ENCODE assay signal across 8 mouse cellular contexts in genomic region chr17:35090166-35090932, GRCm38 (mm10). TPM values are rescaled to one million over a fixed set of nuclear protein-coding genes. Genes with fewer than 3 reads are reported as not detected.
DNase-seq lines count a peak whose midpoint lies in the region; ATAC-seq and TF ChIP-seq lines count a peak whose summit lies in the region.

No protein-coding gene starts in this region.

- ATAC-seq in G1E (ENCODE audit: extremely low read depth, insufficient number of reproducible peaks, low FRiP score, poor library complexity, severe bottlenecking): no peak
- ATAC-seq in heart, embryonic 16.5 days (replicated peaks; ENCODE audit: extremely low read depth, insufficient read depth, low FRiP score): no peak
- ATAC-seq in lung, postnatal 0 days: no peak
- no peak for ATAC-seq in inflammation-experienced regulatory T-cells, adult 6 months

- H3K9me3 ChIP-seq in G1E (replicated peaks): no peaks in the 10 kb centered on the region
- no peaks in the 10 kb centered on the region for H3K9me3 ChIP-seq in heart, embryonic 16.5 days (replicated peaks; ENCODE audit: control insufficient read depth, low read length)
- no peaks in the 10 kb centered on the region for H3K9me3 ChIP-seq in lung, postnatal 0 days (ENCODE audit: low read length)

- 54% methylated on average over 8 of the region's 8 CpGs for WGBS in heart, embryonic 16.5 days
- WGBS in lung, postnatal 0 days: 56% methylated on average over 8 of the region's 8 CpGs

- no peak for TF ChIP-seq EP300 in lung, postnatal 0 days (IDR thresholded peaks at IDR 0.05)

- peaks cover 53% of the 10 kb centered on the region for H3K36me3 ChIP-seq in G1E (replicated peaks)
- peaks cover 14% of the 10 kb centered on the region; the same call in 1 of the 2 replicates for H3K36me3 ChIP-seq in heart, embryonic 16.5 days (ENCODE audit: control insufficient read depth, insufficient read depth)
- H3K36me3 ChIP-seq in lung, postnatal 0 days (ENCODE audit: insufficient read depth, low read length): peaks cover 14% of the 10 kb centered on the region; the same call in 1 of the 2 replicates

- H3K4me1 ChIP-seq in G1E (ENCODE audit: insufficient read depth, low read depth, low read length): peaks cover 61% of the 10 kb centered on the region
- H3K4me1 ChIP-seq in cortical plate, adult 2 months (ENCODE audit: control insufficient read depth, insufficient read depth, low read length): no peaks in the 10 kb centered on the region; the same call in 1 of the 2 replicates
- H3K4me1 ChIP-seq in heart, embryonic 16.5 days (ENCODE audit: control insufficient read depth, insufficient read depth, low read length): peaks cover 9% of the 10 kb centered on the region
- H3K4me1 ChIP-seq in lung, postnatal 0 days (ENCODE audit: insufficient read depth, low read depth, low read length): no peaks in the 10 kb centered on the region

- H3K27me3 ChIP-seq in G1E (ENCODE audit: insufficient read depth, low read length): no peaks in the 10 kb centered on the region
- no peaks in the 10 kb centered on the region for H3K27me3 ChIP-seq in heart, embryonic 16.5 days (ENCODE audit: control insufficient read depth, insufficient read depth, low read length)
- no peaks in the 10 kb centered on the region for H3K27me3 ChIP-seq in lung, postnatal 0 days (replicated peaks; ENCODE audit: insufficient read depth, low read length)

- no peak for TF ChIP-seq CTCF in G1E (IDR thresholded peaks at IDR 0.05; ENCODE audit: low read depth, low read length)
- TF ChIP-seq CTCF in cortical plate, adult 2 months (IDR thresholded peaks at IDR 0.05; ENCODE audit: extremely low read depth, insufficient read depth, low read length): no peak
- TF ChIP-seq CTCF in lung, postnatal 0 days (IDR thresholded peaks at IDR 0.05): no peak

- DNase-seq in 3T3-L1 (ENCODE audit: low read depth, low spot score): peak; percentile 70
- no peak for DNase-seq in G1E (ENCODE audit: low spot score)
- DNase-seq in lung, postnatal 0 days (ENCODE audit: low spot score): no peak
- no peak for DNase-seq in left cerebral cortex, postnatal 25 days (ENCODE audit: low spot score in 2 of 2)
- no peak for DNase-seq in right cerebral cortex, postnatal 4 days

- intact Hi-C loops in left cerebral cortex, postnatal 25 days (cut with DNase I): no loop called here

- H3K9ac ChIP-seq in heart, embryonic 16.5 days (ENCODE audit: low read length): peak overlapping the region; percentile 94
- peak overlapping the region; percentile 89; the same call in 1 of the 2 replicates for H3K9ac ChIP-seq in lung, postnatal 0 days (replicated peaks; ENCODE audit: low read depth)

- H3K4me2 ChIP-seq in heart, embryonic 16.5 days (ENCODE audit: low read depth, low read length): peak overlapping the region; percentile 86
- peak overlapping the region; percentile 59 for H3K4me2 ChIP-seq in lung, postnatal 0 days (replicated peaks; ENCODE audit: low read depth, low read length)

- peak overlapping the region; percentile 81 for H3K4me3 ChIP-seq in G1E (ENCODE audit: low read depth, low read length)
- H3K4me3 ChIP-seq in cortical plate, adult 2 months (ENCODE audit: insufficient read depth, low read length): peak overlapping the region; percentile 62
- H3K4me3 ChIP-seq in heart, embryonic 16.5 days (ENCODE audit: low read length): peak overlapping the region; percentile 78
- peak overlapping the region; percentile 72 for H3K4me3 ChIP-seq in lung, postnatal 0 days (ENCODE audit: low read depth, low read length)

- H3K27ac ChIP-seq in cortical plate, adult 2 months (ENCODE audit: insufficient read depth, low read length): no peak overlapping the region
- peak overlapping the region; percentile 98 for H3K27ac ChIP-seq in heart, embryonic 16.5 days (ENCODE audit: low read length)
- H3K27ac ChIP-seq in lung, postnatal 0 days (ENCODE audit: low read length): 0 out of 2 replicates have a peak overlapping the region, but pooled peaks have one; percentile 99

- no peak for TF ChIP-seq POLR2A in cortical plate, adult 2 months (IDR thresholded peaks at IDR 0.05; ENCODE audit: extremely low read depth, insufficient read depth, low read length)

RNA-seq across cellular contexts. Expression of gene Abhd16a, which starts 1.3 kb away (rescaled TPM):
- total RNA-seq in G1E (2014; fragmentation: Nextera tagmentation): 28.9 and 32.3 TPM in 2 replicates
- 35.6 and 50.0 TPM in 2 replicates for total RNA-seq in G1E (2017)
- polyA plus RNA-seq in G1E (2012): 80.6 and 97.0 TPM in 2 replicates
- 147 and 159 TPM in 2 replicates for polyA plus RNA-seq in cortical plate, adult 2 months (2012; rRNA removed)
- 80.9 and 83.3 TPM in 2 replicates for polyA plus RNA-seq in heart, embryonic 16.5 days (2015; fragmentation: Nextera tagmentation; extraction: Ambion mirVana)
- 104 and 111 TPM in 2 replicates for polyA plus RNA-seq in lung, postnatal 0 days (2015; fragmentation: Nextera tagmentation; extraction: Ambion mirVana)
- 10 to 100 TPM; 22.3 to 26.3 (median 25.6) TPM for polyA plus RNA-seq in inflammation-experienced regulatory T-cells, adult 6 months (2017; shearing (Covaris generic))
- 100 to 1,000 TPM; 107 to 109 TPM for total RNA-seq in left cerebral cortex, postnatal 25 days (2021)

RNA-seq across cellular contexts. Expression of gene Ly6g6f, which starts 4.9 kb away (rescaled TPM):
- total RNA-seq in G1E (2014; fragmentation: Nextera tagmentation) (not detected in 2 replicates), G1E (2017) (0.23 and 0.27 TPM in 2 replicates)
- polyA plus RNA-seq in G1E (2012): 0.10 and 0.24 TPM in 2 replicates
- polyA plus RNA-seq in cortical plate, adult 2 months (2012; rRNA removed): 0.44 and 1.1 TPM in 2 replicates
- polyA plus RNA-seq in heart, embryonic 16.5 days (2015; fragmentation: Nextera tagmentation; extraction: Ambion mirVana): 0.29 and 0.39 TPM in 2 replicates
- 0.71 and 0.74 TPM in 2 replicates for polyA plus RNA-seq in lung, postnatal 0 days (2015; fragmentation: Nextera tagmentation; extraction: Ambion mirVana)
- not detected for polyA plus RNA-seq in inflammation-experienced regulatory T-cells, adult 6 months (2017; shearing (Covaris generic))
- total RNA-seq in left cerebral cortex, postnatal 25 days (2021): not detected

RNA-seq across cellular contexts. Expression of gene Ly6g6d, which starts 12.5 kb away (rescaled TPM):
- total RNA-seq in G1E (2014; fragmentation: Nextera tagmentation) (not detected in 2 replicates), G1E (2017) (0.58 TPM in 1 of 2 replicates, not detected in the other)
- 2.0 and 3.6 TPM in 2 replicates for polyA plus RNA-seq in G1E (2012)
- 1.8 and 3.6 TPM in 2 replicates for polyA plus RNA-seq in cortical plate, adult 2 months (2012; rRNA removed)
- polyA plus RNA-seq in heart, embryonic 16.5 days (2015; fragmentation: Nextera tagmentation; extraction: Ambion mirVana): 1.9 and 3.4 TPM in 2 replicates
- polyA plus RNA-seq in lung, postnatal 0 days (2015; fragmentation: Nextera tagmentation; extraction: Ambion mirVana): 14.4 and 14.7 TPM in 2 replicates
- polyA plus RNA-seq in inflammation-experienced regulatory T-cells, adult 6 months (2017; shearing (Covaris generic)): not detected
- 1 to 10 TPM in 1 of 2 experiments, under 1 TPM in 1; 0.69 to 1.9 TPM for total RNA-seq in left cerebral cortex, postnatal 25 days (2021)

RNA-seq across cellular contexts. Expression of gene Ly6g6e, which starts 13.6 kb away (rescaled TPM):
- not detected in 2 replicates for total RNA-seq in G1E (2014; fragmentation: Nextera tagmentation)
- not detected in 2 replicates for total RNA-seq in G1E (2017)
- polyA plus RNA-seq in G1E (2012): 0.36 TPM in 1 of 2 replicates, not detected in the other
- 4.8 and 5.5 TPM in 2 replicates for polyA plus RNA-seq in cortical plate, adult 2 months (2012; rRNA removed)
- 0.72 and 0.84 TPM in 2 replicates for polyA plus RNA-seq in heart, embryonic 16.5 days (2015; fragmentation: Nextera tagmentation; extraction: Ambion mirVana)
- 2.8 and 3.1 TPM in 2 replicates for polyA plus RNA-seq in lung, postnatal 0 days (2015; fragmentation: Nextera tagmentation; extraction: Ambion mirVana)
- not detected for polyA plus RNA-seq in inflammation-experienced regulatory T-cells, adult 6 months (2017; shearing (Covaris generic))
- total RNA-seq in left cerebral cortex, postnatal 25 days (2021): 1 to 10 TPM; 2.4 to 2.7 TPM

RNA-seq across cellular contexts. Expression of gene Ly6g5c, which starts 17.7 kb away (rescaled TPM):
- total RNA-seq in G1E (2014; fragmentation: Nextera tagmentation) (not detected in 2 replicates), G1E (2017) (not detected in 2 replicates)
- polyA plus RNA-seq in G1E (2012): not detected in 2 replicates
- polyA plus RNA-seq in cortical plate, adult 2 months (2012; rRNA removed): not detected in 2 replicates
- 0.72 TPM in 1 of 2 replicates, not detected in the other for polyA plus RNA-seq in heart, embryonic 16.5 days (2015; fragmentation: Nextera tagmentation; extraction: Ambion mirVana)
- not detected in 2 replicates for polyA plus RNA-seq in lung, postnatal 0 days (2015; fragmentation: Nextera tagmentation; extraction: Ambion mirVana)
- polyA plus RNA-seq in inflammation-experienced regulatory T-cells, adult 6 months (2017; shearing (Covaris generic)): not detected
- not detected for total RNA-seq in left cerebral cortex, postnatal 25 days (2021)
